In the genomic region with DNA sequence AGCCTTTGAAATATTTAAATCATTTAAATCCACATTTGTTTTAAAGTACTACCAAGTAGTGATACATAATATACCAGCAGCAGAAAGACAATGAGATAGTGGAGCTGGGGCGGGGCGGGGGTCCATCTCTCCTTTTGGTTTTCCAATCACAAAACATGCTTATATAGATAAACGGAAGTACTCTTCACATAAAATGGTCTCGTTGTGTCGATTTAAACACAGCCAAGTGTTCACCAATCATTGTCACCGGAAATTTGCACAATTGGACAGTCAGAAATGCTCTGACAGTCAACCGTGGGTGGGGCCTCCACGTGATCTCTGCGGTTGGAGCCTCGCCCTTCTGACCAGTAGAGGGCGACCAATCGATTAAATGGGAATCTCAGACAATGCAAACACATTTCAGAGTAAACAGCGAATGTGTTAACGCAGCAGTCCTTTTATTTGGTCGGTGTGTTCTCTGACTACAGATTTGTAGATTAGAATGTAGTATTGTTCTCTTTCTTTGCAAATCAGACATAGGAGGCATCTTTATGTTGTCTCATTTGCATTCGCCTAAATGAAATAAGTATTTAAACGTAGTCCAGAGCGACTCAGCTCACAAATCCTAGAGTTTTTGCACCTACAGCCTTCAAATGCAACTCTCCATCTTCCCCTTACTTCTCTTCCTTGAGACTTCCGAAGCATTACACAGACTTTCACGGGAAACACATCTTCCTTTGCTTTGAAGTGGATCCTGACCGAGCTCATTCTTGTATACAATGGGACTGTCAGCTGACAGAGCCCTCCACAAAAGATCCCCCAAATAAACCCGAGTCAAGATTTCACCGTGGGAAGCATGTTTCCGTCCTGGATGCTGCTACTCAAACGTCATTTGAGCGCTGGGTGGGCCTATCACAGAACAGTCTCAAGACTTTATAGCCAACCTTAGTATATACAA, we compare ENCODE assay signal across 7 mouse cellular contexts. TPM values are rescaled to one million over a fixed set of nuclear protein-coding genes. Genes with fewer than 3 reads are reported as not detected.
DNase-seq lines count a peak whose midpoint lies in the region; ATAC-seq lines count a peak whose summit lies in the region.

No protein-coding gene starts in this region.

- no peak overlapping the region for H3K9ac ChIP-seq in embryonic facial prominence, embryonic 12.5 days
- H3K9ac ChIP-seq in limb, embryonic 11.5 days (ENCODE audit: low read length), result peak overlapping the region; percentile 32; the same call in 1 of the 2 replicates
- peak overlapping the region; percentile 59 for H3K9ac ChIP-seq in midbrain, embryonic 14.5 days (replicated peaks; ENCODE audit: low read length)

- H3K27ac ChIP-seq in embryonic facial prominence, embryonic 12.5 days, result peak overlapping the region; percentile 87
- H3K27ac ChIP-seq in limb, embryonic 11.5 days (replicated peaks; ENCODE audit: low read depth, low read length), result no peak overlapping the region; the same call in 1 of the 2 replicates
- peak overlapping the region; percentile 94 for H3K27ac ChIP-seq in midbrain, embryonic 14.5 days (replicated peaks; ENCODE audit: low read depth, low read length)

- peak; percentile 84 for DNase-seq in adrenal gland, postnatal 25 days
- peak; percentile 99 for DNase-seq in heart, adult 11 months
- peak; percentile 85 for DNase-seq in kidney, adult 18-20 months
- peak; percentile 90 for DNase-seq in limb, embryonic 11.5 days (ENCODE audit: low spot score)
- peak; percentile 97 for DNase-seq in midbrain, embryonic 14.5 days
- peak; percentile 83 to 85 for DNase-seq in spleen, adult 18-20 months

- no peaks in the 10 kb centered on the region for H3K27me3 ChIP-seq in embryonic facial prominence, embryonic 12.5 days
- H3K27me3 ChIP-seq in limb, embryonic 11.5 days (ENCODE audit: control insufficient read depth, insufficient read depth, low read length), result no peaks in the 10 kb centered on the region
- no peaks in the 10 kb centered on the region for H3K27me3 ChIP-seq in midbrain, embryonic 14.5 days (ENCODE audit: control insufficient read depth, insufficient read depth, low read length)

- H3K4me3 ChIP-seq in embryonic facial prominence, embryonic 12.5 days, result peak overlapping the region; percentile 30
- peak overlapping the region; percentile 37 for H3K4me3 ChIP-seq in limb, embryonic 11.5 days (ENCODE audit: low read depth, low read length)
- H3K4me3 ChIP-seq in midbrain, embryonic 14.5 days (replicated peaks; ENCODE audit: low read depth, low read length), result peak overlapping the region; percentile 37

- ATAC-seq in embryonic facial prominence, embryonic 12.5 days (ENCODE audit: insufficient number of reproducible peaks, insufficient read depth, low FRiP score, low TSS enrichment), result no peak
- ATAC-seq in limb, embryonic 11.5 days (ENCODE audit: insufficient number of reproducible peaks, low FRiP score, low TSS enrichment, low read depth), result peak; percentile 35; the same call in 1 of the 2 replicates
- ATAC-seq in midbrain, embryonic 14.5 days (ENCODE audit: low FRiP score, low TSS enrichment), result peak; percentile 85

- peak overlapping the region; percentile 48 for H3K4me2 ChIP-seq in embryonic facial prominence, embryonic 12.5 days (replicated peaks)
- peak overlapping the region; percentile 75 for H3K4me2 ChIP-seq in limb, embryonic 11.5 days (ENCODE audit: low read depth, severe bottlenecking)
- H3K4me2 ChIP-seq in midbrain, embryonic 14.5 days (ENCODE audit: low read length), result peak overlapping the region; percentile 69

- no peaks in the 10 kb centered on the region for H3K9me3 ChIP-seq in embryonic facial prominence, embryonic 12.5 days
- H3K9me3 ChIP-seq in limb, embryonic 11.5 days (ENCODE audit: control insufficient read depth, low read length), result no peaks in the 10 kb centered on the region
- no peaks in the 10 kb centered on the region for H3K9me3 ChIP-seq in midbrain, embryonic 14.5 days (ENCODE audit: control insufficient read depth, low read length)

- peaks cover 33% of the 10 kb centered on the region for H3K4me1 ChIP-seq in embryonic facial prominence, embryonic 12.5 days
- peaks cover 15% of the 10 kb centered on the region for H3K4me1 ChIP-seq in limb, embryonic 11.5 days (ENCODE audit: control insufficient read depth, insufficient read depth, low read length)
- peaks cover 25% of the 10 kb centered on the region for H3K4me1 ChIP-seq in midbrain, embryonic 14.5 days (ENCODE audit: control insufficient read depth, insufficient read depth, low read length)

- no peaks in the 10 kb centered on the region for H3K36me3 ChIP-seq in embryonic facial prominence, embryonic 12.5 days
- H3K36me3 ChIP-seq in limb, embryonic 11.5 days (ENCODE audit: control insufficient read depth, insufficient read depth, low read length), result no peaks in the 10 kb centered on the region
- H3K36me3 ChIP-seq in midbrain, embryonic 14.5 days (ENCODE audit: control insufficient read depth, insufficient read depth, low read length), result no peaks in the 10 kb centered on the region

- WGBS in embryonic facial prominence, embryonic 12.5 days, result 16% methylated on average over 26 of the region's 26 CpGs
- 23% methylated on average over 26 of the region's 26 CpGs for WGBS in limb, embryonic 11.5 days
- WGBS in midbrain, embryonic 14.5 days, result 5% methylated on average over 26 of the region's 26 CpGs

RNA-seq across cellular contexts. Expression of a gene that starts 8.3 kb away (rescaled TPM):
- 0.82 TPM in 1 of 2 replicates, not detected in the other for total RNA-seq in adrenal gland, postnatal 25 days (2021)
- 0.48 and 0.50 TPM in 2 replicates for polyA plus RNA-seq in embryonic facial prominence, embryonic 12.5 days (2016; fragmentation: Nextera tagmentation; extraction: Ambion mirVana)
- 0.41 and 0.48 TPM in 2 replicates for polyA plus RNA-seq in limb, embryonic 11.5 days (2014; fragmentation: Nextera tagmentation; extraction: Ambion mirVana)
- 0.35 and 0.50 TPM in 2 replicates for polyA plus RNA-seq in midbrain, embryonic 14.5 days (2014; fragmentation: Nextera tagmentation; extraction: Ambion mirVana)

RNA-seq across cellular contexts. Expression of a gene that starts 38.1 kb away (rescaled TPM):
- 1.8 and 3.1 TPM in 2 replicates for total RNA-seq in adrenal gland, postnatal 25 days (2021)
- polyA plus RNA-seq in embryonic facial prominence, embryonic 12.5 days (2016; fragmentation: Nextera tagmentation; extraction: Ambion mirVana), result 20.1 and 23.4 TPM in 2 replicates
- 26.7 and 27.0 TPM in 2 replicates for polyA plus RNA-seq in limb, embryonic 11.5 days (2014; fragmentation: Nextera tagmentation; extraction: Ambion mirVana)
- polyA plus RNA-seq in midbrain, embryonic 14.5 days (2014; fragmentation: Nextera tagmentation; extraction: Ambion mirVana), result 9.4 and 11.7 TPM in 2 replicates

RNA-seq across cellular contexts. Expression of a gene that starts 38.2 kb away (rescaled TPM):
- 0.67 and 3.7 TPM in 2 replicates for total RNA-seq in adrenal gland, postnatal 25 days (2021)
- polyA plus RNA-seq in embryonic facial prominence, embryonic 12.5 days (2016; fragmentation: Nextera tagmentation; extraction: Ambion mirVana), result 16.5 TPM in 2 replicates
- 9.8 and 10.6 TPM in 2 replicates for polyA plus RNA-seq in limb, embryonic 11.5 days (2014; fragmentation: Nextera tagmentation; extraction: Ambion mirVana)
- polyA plus RNA-seq in midbrain, embryonic 14.5 days (2014; fragmentation: Nextera tagmentation; extraction: Ambion mirVana), result 33.9 and 36.1 TPM in 2 replicates
